Mouse (Mus musculus) G1E (cell line): Measurements from ENCODE around the gene Cbx3.

Experiments
- CTCF ChIP-seq: IDR thresholded peaks from 2 replicates; pipeline ENCODE4 v1.5.1; 2012; ENCODE audit warnings: low read depth, low read length, inconsistent platforms, mixed read lengths
- GATA1 ChIP-seq: IDR thresholded peaks from 2 replicates; pipeline ENCODE4 v1.6.1; 2012; ENCODE audit warnings: borderline replicate concordance, low read length, inconsistent platforms, mixed read lengths
- GATA2 ChIP-seq: IDR thresholded peaks from 2 replicates; pipeline ENCODE4 v1.6.1; 2012; ENCODE audit warnings: low read depth, low read length, inconsistent platforms, borderline replicate concordance
- POLR2AphosphoS5 ChIP-seq: IDR thresholded peaks from 2 replicates; pipeline ENCODE4 v1.6.1; 2012; ENCODE audit warnings: low read depth, low read length, inconsistent platforms; ENCODE audit not compliant: insufficient replicate concordance
- TAL1 ChIP-seq: conservative IDR thresholded peaks from 2 replicates; pipeline ENCODE4 v1.6.1; 2012; ENCODE audit warnings: low read depth, low read length, inconsistent platforms, mixed read lengths

- TF ChIP-seq CTCF (no peak), POLR2AphosphoS5 (no peak), GATA1 (no peak), TAL1 (no peak), GATA2 (no peak)
Measured at GRCm38 (mm10) chr6:51514860-51515259, 44.7 kb downstream of the Cbx3 start.
